Mouse (Mus musculus): ENCODE measurements around the gene Rangrf.
"Not testable (repeated sequence)": the region's sequence is repeated elsewhere in the genome, so short reads cannot be mapped to it uniquely, and the experiment has no call there.

Rangrf gene

GRCm38 (mm10) chr11:68979320-68979733 is 4.3 kb upstream of the Rangrf start:
- no peak for DNase-seq (ENCODE audit: low read depth, low spot score)

- no peak for DNase-seq (ENCODE audit: low read depth, low spot score)
These were observed 616 bp upstream of the Rangrf start for GRCm38 (mm10) chr11:68975601-68976000.

GRCm38 (mm10) chr11:68974059-68974450 is 930 bp downstream of the Rangrf start:
- DNase-seq (ENCODE audit: low read depth, low spot score) = no peak

GRCm38 (mm10) chr11:68973250-68974058 is 1.5 kb downstream of the Rangrf start:
- DNase-seq (ENCODE audit: low read depth, low spot score) = peak; percentile 95

GRCm38 (mm10) chr11:68970232-68970631 is 4.8 kb downstream of the Rangrf start:
- no peak for DNase-seq (ENCODE audit: low read depth, low spot score)

- no peak for DNase-seq (ENCODE audit: low read depth, low spot score)
These were observed 6.2 kb downstream of the Rangrf start for GRCm38 (mm10) chr11:68968752-68969151.

- DNase-seq (ENCODE audit: low read depth, low spot score) = peak; percentile 92
These were observed 7.4 kb downstream of the Rangrf start, which contains the start of gene Slc25a35 for GRCm38 (mm10) chr11:68967337-68968282. TSS of gene Slc25a35 (plus strand) at chr11:68968131.

- DNase-seq (ENCODE audit: low read depth, low spot score) = no peak
These were observed 8.4 kb downstream of the Rangrf start for GRCm38 (mm10) chr11:68966554-68966953.

- DNase-seq (ENCODE audit: low read depth, low spot score) = peak; percentile 59
These were observed 9.1 kb downstream of the Rangrf start for GRCm38 (mm10) chr11:68965845-68966244.

GRCm38 (mm10) chr11:68965050-68965449 is 9.9 kb downstream of the Rangrf start:
- DNase-seq (ENCODE audit: low read depth, low spot score) = no peak

- DNase-seq (ENCODE audit: low read depth, low spot score) = no peak
These were observed 11.6 kb downstream of the Rangrf start for GRCm38 (mm10) chr11:68963405-68963804.

- DNase-seq (ENCODE audit: low read depth, low spot score) = not testable (repeated sequence)
These were observed 12.8 kb downstream of the Rangrf start for GRCm38 (mm10) chr11:68962159-68962558.

GRCm38 (mm10) chr11:68961596-68961995 is 13.4 kb downstream of the Rangrf start:
- no peak for DNase-seq (ENCODE audit: low read depth, low spot score)

- no peak for DNase-seq (ENCODE audit: low read depth, low spot score)
These were observed 17.0 kb downstream of the Rangrf start for GRCm38 (mm10) chr11:68957971-68958370.

- DNase-seq (ENCODE audit: low read depth, low spot score) = peak; percentile 46
These were observed 17.7 kb downstream of the Rangrf start, which contains the start of gene Arhgef15 for GRCm38 (mm10) chr11:68957308-68957707. TSS of gene Arhgef15 (minus strand) at chr11:68957480.

- peak; percentile 44 for DNase-seq (ENCODE audit: low read depth, low spot score)
These were observed 18.3 kb downstream of the Rangrf start for GRCm38 (mm10) chr11:68956697-68957096.

GRCm38 (mm10) chr11:68956107-68956506 is 18.9 kb downstream of the Rangrf start:
- DNase-seq (ENCODE audit: low read depth, low spot score) = no peak

- no peak for DNase-seq (ENCODE audit: low read depth, low spot score)
These were observed 19.5 kb downstream of the Rangrf start for GRCm38 (mm10) chr11:68955473-68955872.

GRCm38 (mm10) chr11:68954408-68954807 is 20.6 kb downstream of the Rangrf start:
- no peak for DNase-seq (ENCODE audit: low read depth, low spot score)

- no peak for DNase-seq (ENCODE audit: low read depth, low spot score)
These were observed 21.1 kb downstream of the Rangrf start for GRCm38 (mm10) chr11:68953903-68954302.

- DNase-seq (ENCODE audit: low read depth, low spot score) = no peak
These were observed 27.4 kb downstream of the Rangrf start for GRCm38 (mm10) chr11:68947542-68947993.

- DNase-seq (ENCODE audit: low read depth, low spot score) = no peak
These were observed 28.1 kb downstream of the Rangrf start for GRCm38 (mm10) chr11:68946806-68947440.

Measured in R1 (cell line).